Mouse (Mus musculus) limb, embryonic 10.5 days (tissue): ENCODE results near the gene Lrrd1. TPM values are rescaled to one million over a fixed set of nuclear protein-coding genes. Genes with fewer than 3 reads are reported as not detected.
"Not testable (repeated sequence)": the region's sequence is repeated elsewhere in the genome, so short reads cannot be mapped to it uniquely, and the experiment has no call there.

ENCODE experiments used
- DNase-seq: peaks from one replicate; pipeline ENCODE4 v3.0.0-alpha.2; 2017; ENCODE audit warnings: low spot score
- H3K27ac ChIP-seq: fragments of 300-500 bp; sonication (generic); 2 replicates; pipeline ENCODE4 v1.5.1; 2016; ENCODE audit warnings: mild to moderate bottlenecking
- H3K27me3 ChIP-seq: fragments of 300-500 bp; sonication (generic); 2 replicates; pipeline ENCODE4 v1.6.1; 2016; ENCODE audit warnings: low read depth, mild to moderate bottlenecking; ENCODE audit not compliant: poor library complexity, severe bottlenecking
- H3K36me3 ChIP-seq: fragments of 300-500 bp; sonication (generic); 2 replicates; pipeline ENCODE4 v1.6.1; 2016; ENCODE audit warnings: mild to moderate bottlenecking, moderate library complexity
- H3K4me1 ChIP-seq: fragments of 300-500 bp; sonication (generic); 2 replicates; pipeline ENCODE4 v1.6.1; 2016
- H3K4me3 ChIP-seq: fragments of 300-500 bp; sonication (generic); 2 replicates; pipeline ENCODE4 v1.5.1; 2016; ENCODE audit warnings: mild to moderate bottlenecking, moderate library complexity
- H3K9me3 ChIP-seq: fragments of 300-500 bp; sonication (generic); replicated peaks from 2 replicates; pipeline ENCODE4 v1.6.1; 2016; ENCODE audit warnings: mild to moderate bottlenecking
- WGBS: fragments of 180-500 bp; shearing (Covaris S2); methylation state at CpG from one replicate; pipeline ENCODE4 v1.1.7; 2016; 5-methylcytosine and 5-hydroxymethylcytosine counted together
- polyA plus RNA-seq: library from polyadenylated mRNA; unstranded; fragments of >200 nt; fragmentation: Nextera tagmentation; extraction: Ambion mirVana; gene quantifications from 2 replicates; pipeline ENCODE4 v1.2.1, GENCODE M21; 2016

Gene Lrrd1
- polyA plus RNA-seq, 1 experiment from 2014 or later: not detected

GRCm38 (mm10) chr5:3873485-3873884 is 28.5 kb downstream of the Lrrd1 start:
- H3K9me3 ChIP-seq: no peaks in the 10 kb centered on the region
- no peak overlapping the region for H3K27ac ChIP-seq
- no peaks in the 10 kb centered on the region for H3K4me1 ChIP-seq
- DNase-seq: no peak
- 90% methylated on average over 3 of the region's 3 CpGs for WGBS
- no peaks in the 10 kb centered on the region for H3K36me3 ChIP-seq
- no peaks in the 10 kb centered on the region for H3K27me3 ChIP-seq
- H3K4me3 ChIP-seq: no peak overlapping the region

DNA sequence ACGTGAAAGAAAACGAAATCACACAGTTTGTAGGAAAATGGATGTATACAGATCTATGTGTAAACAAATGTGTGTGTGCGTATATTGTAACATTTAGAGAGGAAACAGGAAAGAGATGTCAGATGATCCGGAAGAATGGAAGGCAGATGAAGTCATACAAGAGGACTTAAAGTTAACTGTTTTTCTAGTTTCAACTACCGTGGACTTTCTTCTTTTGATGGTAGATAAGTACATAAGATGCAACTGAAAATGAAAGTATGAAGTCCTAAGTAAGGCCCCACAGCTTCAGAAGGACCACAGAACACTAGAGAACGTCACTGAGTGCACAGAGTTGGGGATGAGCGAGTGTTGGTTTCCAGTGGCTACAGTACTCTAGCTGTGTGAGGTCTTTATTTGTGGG is 41.9 kb downstream of the Lrrd1 start:
- not testable (repeated sequence) for H3K4me3 ChIP-seq, H3K9me3 ChIP-seq, H3K4me1 ChIP-seq, H3K27ac ChIP-seq, H3K27me3 ChIP-seq, DNase-seq, H3K36me3 ChIP-seq
- WGBS: 83% methylated on average over 7 of the region's 7 CpGs

- H3K36me3 ChIP-seq: no peaks in the 10 kb centered on the region
- H3K9me3 ChIP-seq: no peaks in the 10 kb centered on the region
- no peak overlapping the region for H3K4me3 ChIP-seq
- H3K4me1 ChIP-seq: peaks cover 6% of the 10 kb centered on the region; the same call in 1 of the 2 replicates
- H3K27me3 ChIP-seq: no peaks in the 10 kb centered on the region
- no peak for DNase-seq
- no peak overlapping the region for H3K27ac ChIP-seq
Observed at GRCm38 (mm10) chr5:3889201-3889600, 44.2 kb downstream of the Lrrd1 start.

GRCm38 (mm10) chr5:3893459-3894293 is 48.7 kb downstream of the Lrrd1 start, which contains the start of gene Mterf1a:
Gene Mterf1a, minus strand, starts transcription at chr5:3893933.
- WGBS: 2% methylated on average over 10 of the region's 47 CpGs
- not testable (repeated sequence) for DNase-seq

DNA sequence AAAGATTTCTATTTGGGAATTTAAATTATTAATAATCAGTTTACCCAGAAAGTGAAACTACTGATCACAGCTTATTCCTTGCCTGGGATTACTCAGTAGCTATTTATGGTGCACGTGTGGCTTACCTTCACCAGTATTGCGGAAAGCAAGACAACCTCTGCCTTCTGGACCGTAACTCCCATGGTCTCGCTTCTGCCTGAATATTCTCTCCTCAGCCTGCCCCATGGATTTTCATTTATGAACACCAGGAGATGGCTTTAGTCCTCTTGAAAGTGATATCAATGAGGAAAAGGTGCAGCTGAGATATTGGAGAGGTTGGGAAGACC is 49.3 kb downstream of the Lrrd1 start:
- WGBS: 91% methylated on average over 4 of the region's 4 CpGs
- H3K4me1 ChIP-seq, H3K9me3 ChIP-seq, H3K27me3 ChIP-seq, H3K27ac ChIP-seq, H3K4me3 ChIP-seq, H3K36me3 ChIP-seq, DNase-seq: not testable (repeated sequence)

More at GRCm38 (mm10) chr5:3893459-3894293, 48.7 kb downstream of the Lrrd1 start, which contains the start of gene Mterf1a:
- not testable (repeated sequence) for H3K4me1 ChIP-seq, H3K36me3 ChIP-seq, H3K27me3 ChIP-seq, H3K27ac ChIP-seq, H3K9me3 ChIP-seq
- H3K4me3 ChIP-seq: peak within 1 kb of the TSS; percentile 53

DNA sequence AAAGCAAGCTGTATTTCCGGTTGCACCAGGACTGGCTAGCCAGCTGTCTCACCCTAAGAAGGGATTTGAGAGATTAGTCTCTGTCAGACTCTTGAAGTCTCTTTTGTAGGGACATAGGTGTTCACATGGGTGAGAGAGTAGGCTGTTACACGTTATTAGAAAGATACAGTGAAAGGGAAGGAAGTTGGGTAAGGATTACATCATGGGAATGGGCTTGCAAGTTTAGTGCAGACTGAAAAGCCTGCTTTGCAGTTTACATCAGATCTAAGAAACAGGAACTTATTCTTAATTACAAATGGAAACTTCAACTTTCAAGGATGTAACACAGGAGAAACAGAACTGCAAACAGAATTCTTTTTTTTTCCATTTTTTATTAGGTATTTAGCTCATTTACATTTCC is 60.5 kb downstream of the Lrrd1 start:
- 70% methylated on average over 2 of the region's 2 CpGs for WGBS

More for the DNA sequence above, 60.5 kb downstream of the Lrrd1 start:
- Histone ChIP-seq H3K36me3 (no peaks in the 10 kb centered on the region), H3K4me1 (no peaks in the 10 kb centered on the region), H3K27me3 (no peaks in the 10 kb centered on the region), H3K9me3 (no peaks in the 10 kb centered on the region), H3K27ac (no peak overlapping the region), H3K4me3 (no peak overlapping the region)
- no peak for DNase-seq

Other genes with a start within 250 kb of the Lrrd1 start
- gene Pex1, start 249.1 kb upstream of the Lrrd1 start, polyA plus RNA-seq: 14.6 and 17.2 TPM in 2 replicates
- 13.4 and 15.2 TPM in 2 replicates for gene Rbm48, start 248.6 kb upstream of the Lrrd1 start, polyA plus RNA-seq
- not detected in 2 replicates for gene Tmbim7, start 194.0 kb upstream of the Lrrd1 start, polyA plus RNA-seq
- 66.9 and 68.7 TPM in 2 replicates for gene Gatad1, start 188.0 kb upstream of the Lrrd1 start, polyA plus RNA-seq
- 8.0 and 9.8 TPM in 2 replicates for gene Ankib1, start 42.2 kb upstream of the Lrrd1 start, polyA plus RNA-seq
- gene Krit1, start 42.0 kb upstream of the Lrrd1 start, polyA plus RNA-seq: 45.3 and 50.5 TPM in 2 replicates
- 6.9 and 9.4 TPM in 2 replicates for gene Mterf1a, start 48.8 kb downstream of the Lrrd1 start, polyA plus RNA-seq
- 89.1 and 130 TPM in 2 replicates for gene Akap9, start 82.9 kb downstream of the Lrrd1 start, polyA plus RNA-seq